Mouse (Mus musculus) liver, embryonic 16.5 days (tissue): Measurements from ENCODE around the gene Tmem63c. TPM values are rescaled to one million over a fixed set of nuclear protein-coding genes. Genes with fewer than 3 reads are reported as not detected.
A peak's percentile ranks its signal among the peaks of the same experiment; 100 is the strongest.

ENCODE experiments used
- ATAC-seq: fragments of 200-750 bp; cut with Nextera tagmentation; 2 replicates; pipeline ENCODE4 v1.8.0; 2017; ENCODE audit warnings: low read depth, mild to moderate bottlenecking, moderate number of reproducible peaks, moderate library complexity
- H3K27ac ChIP-seq: fragments of 300-500 bp; sonication (generic); 2 replicates; pipeline ENCODE4 v1.5.1; 2014; ENCODE audit warnings: mild to moderate bottlenecking, low read length
- H3K27me3 ChIP-seq: fragments of 300-500 bp; sonication (generic); 2 replicates; pipeline ENCODE4 v1.6.1; 2014; ENCODE audit warnings: low read depth, low read length, mixed read lengths; ENCODE audit not compliant: control insufficient read depth, insufficient read depth
- H3K36me3 ChIP-seq: fragments of 300-500 bp; sonication (generic); 2 replicates; pipeline ENCODE4 v1.6.1; 2014; ENCODE audit warnings: mild to moderate bottlenecking; ENCODE audit not compliant: control insufficient read depth, insufficient read depth
- H3K4me1 ChIP-seq: fragments of 300-500 bp; sonication (generic); 2 replicates; pipeline ENCODE4 v1.6.1; 2014; ENCODE audit warnings: low read depth, low read length, mixed read lengths; ENCODE audit not compliant: control insufficient read depth
- H3K4me2 ChIP-seq: fragments of 300-500 bp; sonication (generic); 2 replicates; pipeline ENCODE4 v1.6.1; 2014; ENCODE audit warnings: low read depth, low read length, mixed read lengths
- H3K4me3 ChIP-seq: fragments of 300-500 bp; sonication (generic); 2 replicates; pipeline ENCODE4 v1.5.1; 2014; ENCODE audit warnings: low read depth, mild to moderate bottlenecking, low read length
- H3K9ac ChIP-seq: fragments of 300-500 bp; sonication (generic); 2 replicates; pipeline ENCODE4 v1.6.1; 2014; ENCODE audit warnings: low read depth, low read length
- H3K9me3 ChIP-seq: fragments of 300-500 bp; sonication (generic); replicated peaks from 2 replicates; pipeline ENCODE4 v1.6.1; 2016; ENCODE audit warnings: low read length; ENCODE audit not compliant: control insufficient read depth
- WGBS: fragments of 180-500 bp; shearing (Covaris S2); extraction: QIAGEN DNeasy Blood & Tissue Kit; methylation state at CpG from one replicate; pipeline ENCODE4 v1.1.7; 2014; ENCODE audit not compliant: insufficient replicate concordance; 5-methylcytosine and 5-hydroxymethylcytosine counted together
- polyA plus RNA-seq: library from polyadenylated mRNA; unstranded; fragments of >200 nt; fragmentation: Nextera tagmentation; extraction: Ambion mirVana; gene quantifications from 2 replicates; pipeline ENCODE4 v1.2.1, GENCODE M21; 2015

Tmem63c gene
- not detected in 2 replicates for polyA plus RNA-seq

GRCm38 (mm10) chr12:87021040-87021439 lies at the start of gene Tmem63c:
Gene Tmem63c, plus strand, starts transcription at chr12:87021340.
- WGBS = 52% methylated on average over 6 of the region's 6 CpGs
- no peaks in the 10 kb centered on the region for H3K36me3 ChIP-seq
- H3K9me3 ChIP-seq = no peaks in the 10 kb centered on the region
- no peak within 1 kb of the TSS for H3K9ac ChIP-seq
- no peaks in the 10 kb centered on the region; the same call in 1 of the 2 replicates for H3K27me3 ChIP-seq
- no peak within 1 kb of the TSS for H3K4me3 ChIP-seq
- H3K4me1 ChIP-seq = no peaks in the 10 kb centered on the region
- H3K27ac ChIP-seq = no peak within 1 kb of the TSS
- no peak for ATAC-seq
- no peak within 1 kb of the TSS for H3K4me2 ChIP-seq

GRCm38 (mm10) chr12:86973216-86973615 lies 47.9 kb upstream of the Tmem63c start:
- H3K27ac ChIP-seq = no peak overlapping the region
- no peak overlapping the region for H3K9ac ChIP-seq
- peaks cover 20% of the 10 kb centered on the region for H3K4me1 ChIP-seq
- no peak overlapping the region for H3K4me3 ChIP-seq
- H3K27me3 ChIP-seq = peaks cover 8% of the 10 kb centered on the region
- ATAC-seq = peak; percentile 30; the same call in 1 of the 2 replicates
- no peak overlapping the region for H3K4me2 ChIP-seq
- no peaks in the 10 kb centered on the region for H3K36me3 ChIP-seq
- 33% methylated on average over 7 of the region's 7 CpGs for WGBS
- H3K9me3 ChIP-seq = no peaks in the 10 kb centered on the region

- peaks cover 13% of the 10 kb centered on the region for H3K27me3 ChIP-seq
- no peak for ATAC-seq
- H3K27ac ChIP-seq = no peak overlapping the region
- H3K9me3 ChIP-seq = no peaks in the 10 kb centered on the region
- no peak overlapping the region for H3K9ac ChIP-seq
- H3K4me2 ChIP-seq = no peak overlapping the region
- no peak overlapping the region for H3K4me3 ChIP-seq
- WGBS = 49% methylated on average over 8 of the region's 8 CpGs
- H3K4me1 ChIP-seq = peaks cover 15% of the 10 kb centered on the region
- H3K36me3 ChIP-seq = no peaks in the 10 kb centered on the region
Observed at GRCm38 (mm10) chr12:86973706-86974105, 47.4 kb upstream of the Tmem63c start.

- Histone ChIP-seq H3K27ac (no peak overlapping the region), H3K4me3 (peak overlapping the region; percentile 28), H3K9ac (peak overlapping the region; percentile 5; the same call in 1 of the 2 replicates), H3K27me3 (peaks cover 16% of the 10 kb centered on the region), H3K36me3 (no peaks in the 10 kb centered on the region), H3K4me1 (peaks cover 8% of the 10 kb centered on the region), H3K9me3 (no peaks in the 10 kb centered on the region), H3K4me2 (peak overlapping the region; percentile 59)
- 13% methylated on average over 40 of the region's 40 CpGs for WGBS
- peak; percentile 44; the same call in 1 of the 2 replicates for ATAC-seq
Observed at GRCm38 (mm10) chr12:86974387-86975288, 46.5 kb upstream of the Tmem63c start.

- no peak overlapping the region for H3K27ac ChIP-seq
- H3K36me3 ChIP-seq = no peaks in the 10 kb centered on the region
- ATAC-seq = no peak
- WGBS = 38% methylated on average over 10 of the region's 10 CpGs
- no peak overlapping the region for H3K9ac ChIP-seq
- no peak overlapping the region for H3K4me3 ChIP-seq
- no peaks in the 10 kb centered on the region for H3K9me3 ChIP-seq
- peaks cover 16% of the 10 kb centered on the region for H3K27me3 ChIP-seq
- H3K4me2 ChIP-seq = no peak overlapping the region
- H3K4me1 ChIP-seq = peaks cover 8% of the 10 kb centered on the region
Observed at GRCm38 (mm10) chr12:86975761-86976160, 45.4 kb upstream of the Tmem63c start.

- peaks cover 8% of the 10 kb centered on the region for H3K4me1 ChIP-seq
- H3K9me3 ChIP-seq = no peaks in the 10 kb centered on the region
- H3K4me3 ChIP-seq = no peak overlapping the region
- no peaks in the 10 kb centered on the region for H3K36me3 ChIP-seq
- no peak overlapping the region for H3K9ac ChIP-seq
- no peak overlapping the region for H3K27ac ChIP-seq
- no peak for ATAC-seq
- no peak overlapping the region for H3K4me2 ChIP-seq
- peaks cover 18% of the 10 kb centered on the region for H3K27me3 ChIP-seq
- WGBS = 38% methylated on average over 6 of the region's 6 CpGs
Observed at GRCm38 (mm10) chr12:86976511-86977168, 44.5 kb upstream of the Tmem63c start.

- Histone ChIP-seq H3K36me3 (no peaks in the 10 kb centered on the region), H3K9me3 (no peaks in the 10 kb centered on the region), H3K9ac (no peak overlapping the region), H3K4me1 (peaks cover 8% of the 10 kb centered on the region), H3K27ac (no peak overlapping the region), H3K27me3 (peaks cover 19% of the 10 kb centered on the region), H3K4me2 (no peak overlapping the region), H3K4me3 (no peak overlapping the region)
- ATAC-seq = no peak
- 15% methylated on average over 15 of the region's 15 CpGs for WGBS
Observed at GRCm38 (mm10) chr12:86977833-86978232, 43.3 kb upstream of the Tmem63c start.

GRCm38 (mm10) chr12:86981180-86981579 lies 40.0 kb upstream of the Tmem63c start:
- peaks cover 39% of the 10 kb centered on the region for H3K27me3 ChIP-seq
- no peaks in the 10 kb centered on the region for H3K4me1 ChIP-seq
- no peak for ATAC-seq
- no peak overlapping the region for H3K4me2 ChIP-seq
- H3K36me3 ChIP-seq = no peaks in the 10 kb centered on the region
- H3K9me3 ChIP-seq = no peaks in the 10 kb centered on the region
- no peak overlapping the region for H3K9ac ChIP-seq
- H3K4me3 ChIP-seq = no peak overlapping the region
- 19% methylated on average over 9 of the region's 9 CpGs for WGBS
- H3K27ac ChIP-seq = no peak overlapping the region
